Mouse (Mus musculus) frontal cortex, adult 2 months (tissue): Measurements from ENCODE around the gene Kcnq1. TPM values are rescaled to one million over a fixed set of nuclear protein-coding genes. Genes with fewer than 3 reads are reported as not detected.

Experiments
- DNase-seq, 2 experiments: peaks; one replicate each; pipeline ENCODE4 v3.0.0; 2022; ENCODE audit warnings: low spot score in 1 of 2; ENCODE audit errors: extremely low spot score in 1 of 2
- polyA plus RNA-seq: library from polyadenylated mRNA; depleted of rRNA; stranded (reverse); fragments of >200 nt; gene quantifications from 2 replicates; pipeline ENCODE4 v1.2.3, GENCODE M21; 2012

Kcnq1 gene
- polyA plus RNA-seq, 1 experiment, result 1.4 TPM

DNA sequence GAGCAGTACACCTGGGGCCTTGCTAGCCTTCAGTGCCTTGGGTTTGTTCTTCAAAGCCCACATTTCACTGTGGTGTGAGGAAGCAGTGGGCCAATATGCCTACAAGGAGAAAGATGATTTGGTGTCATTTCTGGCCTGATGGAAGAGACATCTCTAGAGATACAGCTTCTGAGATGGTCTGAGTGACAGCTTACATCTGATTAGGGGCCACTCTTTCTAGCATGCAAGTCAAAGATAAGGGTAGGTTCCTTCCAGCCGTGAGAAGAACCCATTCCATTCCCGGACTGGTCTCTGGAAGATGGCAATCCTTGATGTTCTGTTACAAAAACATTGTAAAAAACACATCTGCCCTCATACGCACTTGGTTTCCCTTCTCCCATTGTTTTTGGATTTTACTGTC lies 63.2 kb downstream of the Kcnq1 start:
- no peak for DNase-seq

DNA sequence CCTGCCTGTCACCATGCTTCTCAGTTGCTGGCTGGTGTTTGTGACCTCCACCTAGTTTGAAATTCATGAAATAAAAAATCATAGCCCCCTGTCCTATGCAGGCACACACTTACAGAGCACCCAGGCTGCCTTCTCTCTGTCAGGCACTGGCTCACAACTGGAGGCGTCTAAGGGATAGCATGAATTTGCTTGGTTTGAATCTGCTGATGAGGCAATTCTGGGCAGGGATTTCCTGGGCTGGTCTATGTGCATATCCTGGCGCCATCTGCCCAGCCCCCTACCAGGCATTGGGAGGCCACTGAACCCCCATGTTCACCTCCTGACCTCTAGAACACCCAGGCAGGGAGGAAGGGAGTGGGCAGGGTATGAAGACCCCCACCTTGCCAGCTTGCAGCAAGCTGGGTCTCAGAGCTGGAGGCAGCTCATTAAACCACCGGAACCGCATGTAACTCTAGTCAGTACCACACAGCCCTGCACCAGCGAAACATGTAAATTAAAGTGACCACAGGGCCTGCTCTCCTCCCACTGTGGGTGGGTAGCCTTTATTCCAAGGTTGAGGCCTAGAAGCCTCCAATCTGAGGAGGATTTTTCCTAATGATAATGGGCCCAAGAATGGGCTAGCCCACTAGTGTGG lies 66.9 kb downstream of the Kcnq1 start:
- no peak for DNase-seq

DNA sequence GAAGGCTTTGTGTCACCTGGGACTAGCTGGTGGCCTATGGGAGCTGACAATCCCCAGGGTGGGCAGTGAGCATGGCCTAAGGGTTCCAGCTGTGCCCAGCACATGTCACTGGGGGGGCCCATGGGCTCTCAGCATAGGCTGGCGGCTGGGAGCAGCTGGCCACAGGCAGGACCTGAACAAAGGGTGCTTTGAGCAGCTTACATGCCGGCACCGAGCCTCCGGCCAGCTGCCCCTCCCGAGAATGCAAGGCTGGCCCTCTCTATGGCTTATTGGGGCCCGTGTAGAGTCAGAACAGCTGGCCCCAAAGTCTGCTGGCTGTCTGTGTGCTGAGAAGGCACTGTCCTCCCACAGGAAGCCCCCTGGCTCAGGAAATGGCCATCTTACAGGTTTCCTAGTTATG lies 68.5 kb downstream of the Kcnq1 start:
- peak in 1 of 2 experiments; percentile 19 for DNase-seq

DNA sequence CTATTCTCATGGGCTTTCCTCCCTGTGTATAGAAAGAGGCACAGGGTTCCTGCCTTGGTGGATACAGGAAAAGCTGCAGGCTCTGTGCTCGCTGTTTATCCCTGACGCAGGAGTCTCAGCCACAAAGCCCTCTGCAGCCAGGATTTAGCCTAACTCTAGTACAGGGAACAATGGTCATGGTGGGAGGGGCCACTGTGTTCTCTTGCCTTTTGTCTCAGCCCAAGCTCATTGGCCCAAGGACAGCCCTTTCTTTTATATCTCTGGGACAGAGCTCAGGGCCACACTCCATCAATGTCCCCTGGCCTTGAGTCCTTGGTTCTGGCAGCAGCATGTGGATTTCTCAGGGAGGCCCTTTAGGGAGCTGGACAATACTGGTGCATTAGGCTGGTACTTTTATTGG lies 72.7 kb downstream of the Kcnq1 start:
- DNase-seq, result no peak

DNA sequence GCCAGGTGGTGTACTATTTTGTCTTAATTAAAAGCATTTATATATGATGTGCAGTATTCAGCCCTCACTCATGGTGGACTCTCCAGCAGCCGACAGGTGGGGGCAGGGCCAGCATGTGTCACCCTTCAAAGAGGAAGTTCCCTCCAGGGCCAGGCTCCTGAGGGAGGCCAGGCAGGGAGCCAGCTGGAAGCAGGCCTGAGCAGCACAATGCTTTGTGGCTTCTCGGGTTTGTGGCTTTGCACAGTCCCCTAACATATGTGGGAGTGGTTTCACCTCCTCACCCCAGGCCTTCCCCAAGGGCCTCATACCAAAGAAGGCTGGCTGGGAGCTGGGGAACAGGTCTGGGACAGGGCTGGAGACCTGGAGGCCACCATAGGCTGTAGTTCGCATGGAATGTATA lies 74.6 kb downstream of the Kcnq1 start:
- DNase-seq, result peak in 1 of 2 experiments; percentile 11

DNA sequence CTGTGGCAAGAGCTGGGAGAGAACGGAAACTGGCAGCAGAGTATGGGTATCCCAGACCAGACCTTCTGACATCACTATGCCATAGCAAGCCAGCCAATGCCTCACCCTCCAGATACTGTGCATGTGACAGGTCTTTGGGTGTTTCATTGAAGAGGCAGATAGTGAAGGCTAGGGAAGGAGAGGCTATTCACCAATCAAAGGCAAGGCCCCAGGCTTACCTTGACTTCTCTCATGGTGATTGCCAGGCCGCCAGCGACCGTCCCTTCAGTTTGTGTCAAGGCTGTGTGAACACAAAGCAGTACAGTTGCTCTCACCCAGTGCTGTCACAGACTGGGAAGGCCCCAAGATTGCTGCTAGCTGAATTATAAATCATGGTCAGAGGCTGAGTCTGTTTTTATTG lies 75.1 kb downstream of the Kcnq1 start:
- DNase-seq, result no peak

DNA sequence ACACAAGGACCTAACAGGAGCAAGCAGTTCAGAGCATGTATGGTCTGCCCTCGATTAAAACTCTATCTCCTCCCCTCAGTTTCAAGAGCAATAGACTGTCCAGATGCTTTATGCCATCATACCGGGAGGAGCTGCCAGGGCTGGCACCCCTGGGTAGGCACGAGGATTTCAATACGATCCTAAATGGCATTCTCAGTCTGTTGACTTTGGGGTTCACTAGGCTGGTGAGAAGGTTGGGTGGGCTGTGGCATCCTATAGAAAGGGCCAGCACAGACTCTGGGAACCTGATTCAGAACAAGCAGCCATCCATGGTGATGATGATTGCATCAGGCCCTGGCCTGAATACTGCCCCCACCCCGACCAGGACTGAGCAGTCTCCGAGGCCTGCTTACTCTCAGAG lies 79.3 kb downstream of the Kcnq1 start:
- DNase-seq, result no peak

DNA sequence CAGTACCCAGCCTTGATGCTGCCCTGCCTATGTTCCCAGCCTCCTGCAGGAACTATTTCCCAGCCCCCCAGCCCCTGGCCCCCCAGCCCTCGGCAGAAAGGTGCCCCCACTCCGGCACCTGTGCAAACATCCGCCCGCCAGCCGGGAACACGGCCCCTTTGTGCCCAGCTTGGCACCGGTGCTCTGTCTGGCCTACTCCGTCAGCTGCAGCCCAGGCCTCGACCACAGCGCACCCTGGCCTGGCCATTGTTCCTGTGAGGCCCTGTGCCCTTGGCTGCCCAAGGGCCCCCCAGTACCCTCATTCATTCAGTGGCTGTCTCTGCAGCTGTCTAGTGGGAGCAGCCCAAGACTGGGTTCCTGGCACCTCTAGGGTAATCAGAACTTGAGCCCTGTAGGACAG lies 80.2 kb downstream of the Kcnq1 start:
- no peak for DNase-seq

DNA sequence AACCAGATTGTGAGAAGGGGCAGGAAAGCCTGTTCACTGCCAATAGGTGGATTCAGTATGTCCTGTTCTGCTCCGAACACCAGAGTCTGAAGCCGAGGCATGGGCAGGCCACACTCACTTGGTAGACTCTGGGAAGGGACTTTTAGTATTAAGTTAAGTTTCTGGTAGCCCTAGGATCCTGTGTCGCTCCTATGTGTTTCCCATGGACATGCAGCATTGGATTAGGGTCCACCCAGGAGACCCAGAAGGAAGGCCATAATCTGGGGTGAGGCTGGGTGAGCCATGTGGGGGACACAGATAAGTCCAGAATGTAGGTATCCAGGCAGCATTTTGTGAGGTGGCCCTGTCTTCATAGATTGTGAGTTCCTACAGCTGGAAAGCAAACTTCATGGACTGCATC lies 81.0 kb downstream of the Kcnq1 start:
- no peak for DNase-seq

DNA sequence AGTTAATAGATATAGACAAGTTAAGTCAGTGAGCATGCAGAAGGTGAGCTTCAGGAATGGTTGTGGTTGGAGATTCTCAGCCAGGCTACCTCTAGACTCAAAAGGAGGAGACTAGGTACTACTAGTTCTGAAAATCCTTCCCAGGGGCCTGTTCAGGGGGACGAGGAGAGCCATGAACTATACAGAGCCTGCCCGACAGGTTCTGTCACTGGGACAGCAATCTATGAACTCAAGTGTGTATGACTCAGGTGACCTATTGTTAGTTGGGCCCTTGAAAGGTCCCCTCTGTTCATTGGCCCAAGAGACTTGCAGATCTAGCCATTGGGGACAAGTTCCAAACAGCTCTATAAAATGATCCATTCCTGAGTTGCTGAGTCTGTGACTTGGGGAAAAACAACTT lies 82.4 kb downstream of the Kcnq1 start:
- no peak for DNase-seq

DNA sequence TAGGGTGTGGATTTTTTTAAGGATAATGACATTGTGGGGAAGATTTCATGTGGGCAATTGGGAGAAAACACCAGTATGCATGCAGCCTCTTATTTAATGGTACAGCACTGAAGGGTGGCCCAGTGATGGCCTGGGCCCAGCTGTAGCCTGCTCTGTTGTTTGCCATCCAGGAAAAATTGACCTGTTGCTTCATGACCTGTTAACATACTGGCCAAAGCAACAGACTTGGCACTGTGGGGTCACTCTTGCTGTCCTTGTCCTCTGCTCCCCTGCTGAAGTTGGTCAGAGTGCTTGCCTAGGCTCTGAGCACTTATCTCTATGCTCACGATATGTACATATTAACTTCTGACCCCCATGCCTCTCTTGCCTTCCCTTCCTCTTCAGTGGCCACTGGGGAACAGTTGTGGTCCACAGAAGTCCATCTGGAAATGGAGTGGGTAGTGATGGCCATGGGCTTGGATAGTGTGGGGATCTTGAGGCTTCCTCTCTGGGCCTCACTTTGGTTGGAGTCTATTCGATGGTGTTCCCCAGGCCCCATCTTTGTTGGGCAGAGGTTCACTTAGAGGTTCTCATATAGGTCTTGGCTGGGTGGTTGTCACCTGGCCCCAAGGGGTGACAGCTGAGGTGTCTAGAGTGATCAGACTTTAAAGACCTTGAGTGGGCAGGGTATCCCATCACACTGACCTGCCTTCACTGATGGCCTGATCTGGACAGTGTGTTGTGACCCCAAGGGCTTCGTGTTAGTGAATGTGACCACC lies 84.0 kb downstream of the Kcnq1 start:
- no peak for DNase-seq

DNA sequence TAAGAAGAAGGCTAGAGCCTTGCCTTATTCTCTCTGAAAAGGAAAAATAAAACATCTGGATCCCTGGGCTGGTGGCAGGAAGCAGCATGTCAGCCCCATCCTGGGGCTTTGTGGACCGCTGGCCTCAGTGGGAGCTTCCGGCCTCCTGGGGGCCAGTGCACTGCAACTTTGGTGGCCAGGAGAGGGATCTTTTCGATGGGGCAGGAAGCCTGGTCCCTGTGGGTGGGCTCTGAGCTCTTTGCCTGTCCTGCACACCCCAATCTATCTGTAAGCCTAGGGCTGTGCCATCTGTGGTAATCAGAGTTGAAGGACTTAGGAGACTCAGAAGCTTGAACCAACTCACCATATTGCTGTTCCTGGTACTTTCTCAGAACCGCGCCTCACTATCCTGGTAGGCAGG lies 84.7 kb downstream of the Kcnq1 start:
- DNase-seq, result no peak

DNA sequence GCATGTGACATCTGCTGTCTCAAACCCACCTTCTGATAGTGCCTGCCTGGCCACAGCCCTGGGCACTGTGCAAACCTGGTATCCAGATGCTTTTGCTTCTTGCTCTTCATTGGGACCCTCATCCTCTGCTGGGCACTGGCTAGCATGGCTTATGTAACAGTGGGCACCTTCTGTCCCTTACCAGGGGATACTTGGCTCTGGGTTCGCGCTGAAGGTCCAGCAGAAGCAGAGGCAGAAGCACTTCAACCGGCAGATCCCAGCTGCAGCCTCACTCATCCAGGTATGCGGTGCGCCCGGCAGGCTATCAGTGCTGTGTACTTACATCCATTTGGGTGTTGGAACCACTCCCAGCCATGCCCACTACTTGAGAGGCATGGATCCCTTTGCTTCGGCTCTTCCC lies 86.2 kb downstream of the Kcnq1 start:
- no peak for DNase-seq

DNA sequence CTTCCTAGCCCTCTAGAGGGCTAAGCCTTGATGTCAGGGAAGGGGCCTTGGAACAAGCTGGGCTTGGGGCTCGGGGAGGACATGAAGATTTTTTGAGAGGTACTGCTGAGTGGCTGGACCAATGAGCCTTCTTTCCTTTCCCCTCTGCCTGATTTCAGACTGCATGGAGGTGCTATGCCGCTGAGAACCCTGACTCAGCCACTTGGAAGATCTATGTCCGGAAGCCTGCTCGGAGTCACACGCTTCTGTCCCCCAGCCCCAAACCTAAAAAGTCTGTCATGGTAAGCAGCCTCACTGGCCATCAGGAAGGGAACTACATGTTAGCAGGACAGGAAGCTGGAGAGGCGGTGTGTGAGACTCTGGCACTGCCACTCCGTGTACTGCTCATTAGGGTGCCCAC lies 87.9 kb downstream of the Kcnq1 start:
- no peak for DNase-seq

DNA sequence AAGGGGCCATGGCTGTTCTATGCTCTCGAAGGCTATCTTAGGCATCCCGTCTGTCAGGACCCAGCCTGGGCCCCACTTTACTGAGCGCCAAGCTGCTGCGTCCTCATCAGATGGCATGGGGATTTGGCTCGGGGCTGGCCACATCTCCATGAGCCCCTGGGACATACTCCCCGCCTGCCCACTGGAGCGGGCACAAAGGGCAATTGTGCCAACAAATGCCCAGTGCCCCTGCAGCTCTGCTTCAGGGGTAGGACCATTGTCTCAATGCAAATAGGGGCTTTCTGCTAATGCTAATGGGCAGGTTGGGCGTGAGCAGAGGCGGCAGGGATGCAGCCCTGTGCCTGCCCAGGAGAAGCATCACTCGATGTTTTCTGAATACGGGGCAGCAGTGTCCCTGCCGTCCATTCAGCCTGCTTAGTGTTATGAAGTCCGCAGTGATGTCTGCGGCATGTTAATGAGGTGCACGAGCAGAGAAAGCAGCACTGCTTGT lies 91.8 kb downstream of the Kcnq1 start:
- no peak for DNase-seq

DNA sequence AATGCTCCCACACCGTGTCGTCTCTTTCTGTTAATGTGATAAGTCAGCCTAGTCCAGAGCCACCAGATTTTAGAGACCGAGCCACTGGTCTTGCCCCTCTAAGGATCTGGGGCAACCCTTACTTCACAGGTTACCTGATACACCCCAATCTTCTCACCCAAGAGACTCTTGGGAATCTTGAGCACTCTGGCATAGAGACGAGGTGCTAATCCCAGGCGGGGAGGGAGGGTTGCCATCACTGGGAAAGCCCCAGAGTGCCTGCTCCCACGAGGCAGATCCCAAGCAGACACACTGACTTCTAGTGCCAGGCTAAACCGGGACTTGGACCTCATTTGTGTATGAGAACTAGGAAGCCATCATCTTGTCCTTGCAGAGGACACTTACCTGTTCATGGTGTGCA lies 92.3 kb downstream of the Kcnq1 start:
- no peak for DNase-seq

DNA sequence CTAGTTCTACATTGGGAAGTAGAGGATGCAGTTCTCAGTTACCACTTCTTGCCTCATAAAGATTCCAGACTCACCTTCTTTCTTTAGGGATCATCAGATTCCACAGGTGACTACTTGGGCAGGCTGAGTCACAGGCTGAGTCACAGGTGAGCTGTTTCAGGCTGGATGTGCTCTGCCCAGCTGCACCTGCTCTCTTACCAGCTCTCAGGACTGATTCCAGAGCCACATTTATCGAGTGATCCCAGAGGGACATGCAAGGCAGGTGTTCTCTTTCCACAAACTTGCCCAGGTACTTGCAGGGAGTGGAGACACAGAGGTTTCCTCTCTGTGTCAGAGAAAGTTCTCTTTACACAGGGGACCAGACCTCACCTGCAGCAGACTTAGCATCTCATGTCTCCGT lies 95.1 kb downstream of the Kcnq1 start:
- DNase-seq, result no peak

DNA sequence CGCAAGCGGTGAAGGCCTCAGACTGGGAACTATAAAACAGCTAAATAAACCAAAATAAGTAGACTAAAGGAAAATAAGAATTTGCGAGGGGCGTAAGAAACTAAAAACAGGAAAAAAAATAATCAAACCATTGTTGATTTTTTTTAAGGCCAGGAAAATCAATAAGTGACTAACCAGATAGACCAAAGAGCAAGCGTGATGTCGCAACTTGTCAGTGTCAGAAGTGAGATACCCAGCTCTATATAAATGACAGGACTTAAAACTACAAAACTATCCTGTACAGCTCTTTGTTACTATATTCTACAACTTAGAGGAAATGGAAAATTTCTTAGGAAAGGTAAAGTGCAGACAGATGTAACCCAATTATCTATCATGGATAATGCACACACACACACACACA lies 97.7 kb downstream of the Kcnq1 start:
- no peak for DNase-seq

DNA sequence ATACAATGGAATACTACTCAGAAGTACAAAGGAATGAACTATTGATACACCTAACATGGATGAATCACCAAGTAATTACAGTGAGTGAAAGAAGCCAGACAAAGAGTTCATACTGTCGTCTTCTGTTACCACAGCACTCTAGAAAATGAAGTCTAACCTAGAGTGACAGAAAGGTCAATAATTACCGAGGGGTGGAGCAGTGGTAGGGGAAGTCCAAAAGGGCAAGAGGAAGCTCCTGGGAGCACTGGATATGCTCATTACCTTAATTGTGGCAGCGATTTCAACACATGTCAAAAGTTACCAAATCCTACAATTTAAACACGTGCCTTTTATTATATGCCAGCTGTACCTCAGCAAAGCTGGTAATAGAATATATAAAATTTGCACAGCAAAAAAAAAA lies 100.9 kb downstream of the Kcnq1 start:
- DNase-seq, result no peak

DNA sequence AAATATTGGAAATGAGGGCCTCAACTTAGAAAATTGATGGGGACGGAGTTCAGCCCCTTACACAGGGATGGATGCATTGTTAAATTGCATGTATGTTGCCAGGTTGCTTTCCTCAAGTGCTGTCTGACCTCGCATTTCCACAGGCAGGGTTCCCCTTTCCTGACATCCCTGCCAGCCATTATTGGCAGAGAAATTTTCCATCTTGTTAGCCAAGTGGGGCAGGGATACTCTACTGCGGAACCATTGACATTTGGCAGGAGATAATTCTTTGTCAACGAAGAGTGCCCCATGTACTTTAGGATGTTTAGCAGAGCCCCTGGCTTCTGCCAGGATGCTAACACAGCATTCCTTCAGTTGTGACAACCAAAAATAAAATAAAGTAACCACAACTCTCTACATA lies 104.6 kb downstream of the Kcnq1 start:
- no peak for DNase-seq

DNA sequence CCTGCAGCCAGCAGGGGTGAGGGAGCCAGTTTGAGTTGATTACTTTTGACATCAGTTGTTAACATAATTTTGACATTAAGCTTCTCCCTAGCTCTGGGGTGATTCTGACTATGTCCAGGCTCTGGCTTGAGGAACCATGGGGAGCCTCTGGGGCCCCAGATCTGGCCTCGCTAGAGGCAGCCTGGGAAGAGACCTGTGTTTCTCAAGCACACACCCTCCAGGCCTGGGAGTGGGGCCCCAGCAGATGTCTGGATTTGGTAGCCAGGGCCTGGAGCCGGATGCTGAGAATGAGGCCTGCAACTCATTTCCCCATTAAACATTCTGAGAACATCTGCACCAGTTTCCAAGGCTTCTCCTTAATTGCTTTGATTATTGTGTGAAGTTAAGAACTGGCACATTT lies 145.0 kb downstream of the Kcnq1 start:
- no peak for DNase-seq

DNA sequence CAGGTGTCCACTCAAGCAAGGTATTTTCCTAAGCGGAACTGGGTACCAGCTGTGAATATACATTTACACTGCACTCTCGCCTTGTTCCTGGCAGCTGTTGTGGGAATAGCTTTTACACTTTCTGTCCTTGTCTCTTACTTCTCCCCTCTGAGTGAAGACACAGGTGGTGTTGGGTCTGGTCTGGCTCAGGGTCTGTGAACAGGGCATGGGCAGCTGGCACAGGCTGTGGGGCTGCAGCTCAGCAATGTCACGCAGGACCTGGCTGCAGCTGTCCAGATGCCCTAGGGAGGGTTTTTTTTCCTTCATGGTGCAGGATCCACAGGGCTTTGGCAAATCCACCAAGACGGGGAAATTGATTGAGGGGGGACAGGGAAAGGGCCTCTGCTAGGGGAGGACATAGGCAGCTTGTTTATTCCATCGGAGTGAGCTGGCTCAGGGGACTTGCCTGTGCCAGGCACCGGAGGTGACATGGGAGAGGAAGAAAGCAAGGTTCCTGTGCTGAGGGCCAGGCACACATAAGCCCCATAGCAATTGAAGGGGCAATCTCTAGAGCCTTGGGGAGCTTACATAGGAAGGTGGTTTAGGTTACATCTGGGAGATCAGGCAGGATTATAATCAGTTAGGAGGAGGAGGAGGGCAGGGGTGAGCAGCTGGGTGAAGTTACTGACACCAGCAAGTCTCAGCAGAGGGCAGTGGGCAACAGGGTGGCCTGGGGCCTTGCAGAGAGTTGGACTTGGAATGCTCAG lies 147.1 kb downstream of the Kcnq1 start:
- DNase-seq, result no peak
